Mouse (Mus musculus) heart, adult 8-10 months (tissue): ENCODE results near the gene Bicdl1. TPM values are rescaled to one million over a fixed set of nuclear protein-coding genes. Genes with fewer than 3 reads are reported as not detected.
A peak's percentile ranks its signal among the peaks of the same experiment; 100 is the strongest.
"Not testable (repeated sequence)": the region's sequence is repeated elsewhere in the genome, so short reads cannot be mapped to it uniquely, and the experiment has no call there.

ENCODE experiments used
- DNase-seq: peaks from one replicate; pipeline ENCODE4 v3.0.0; 2022; ENCODE audit warnings: low spot score
- total RNA-seq, 4 experiments: library from RNA; stranded (reverse); gene quantifications; 2 replicates each; pipeline ENCODE4 v1.2.4; 2022

Bicdl1 gene
- total RNA-seq = 1 to 10 TPM; 6.2 to 8.9 (median 8.3) TPM

DNA sequence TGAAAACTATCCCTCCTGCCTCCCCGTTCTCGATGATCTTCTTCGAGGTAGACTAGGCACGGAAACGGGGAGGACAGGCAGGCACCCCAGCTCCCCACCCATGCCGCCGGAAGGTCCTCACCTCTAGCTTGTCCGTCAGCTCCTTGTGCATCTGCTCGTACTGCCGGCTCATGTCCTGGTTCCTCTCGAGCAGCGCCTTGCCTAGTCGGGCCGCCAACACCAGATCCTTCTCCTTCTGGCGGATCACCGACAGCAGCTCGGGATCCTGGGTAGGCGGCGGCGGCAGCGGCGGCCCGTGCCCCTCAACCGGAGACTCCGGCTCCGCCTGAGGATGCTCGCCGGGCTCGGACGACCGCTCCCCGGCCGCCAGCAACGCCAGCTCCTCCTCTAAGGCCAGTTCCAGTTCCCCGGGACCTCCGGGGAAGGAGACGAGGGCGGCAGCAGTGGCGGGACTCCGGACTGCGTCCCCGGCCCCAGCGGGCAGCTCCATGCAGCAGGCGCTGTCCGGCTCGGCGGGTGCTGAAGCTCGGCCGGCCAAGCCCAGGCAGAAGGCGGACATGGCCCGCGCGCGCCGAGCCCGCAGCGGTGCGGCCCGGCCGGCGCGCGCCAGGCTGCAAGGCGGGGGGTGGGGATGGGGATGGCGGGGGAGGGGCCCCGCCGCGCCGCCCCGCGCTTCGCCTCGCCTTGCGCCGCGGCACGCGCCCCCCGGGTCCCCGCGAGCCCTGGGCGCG is at the start of gene Bicdl1:
Bicdl1 (minus strand) TSS at position 621 of the 731 bp plus-strand sequence.
- DNase-seq = peak; percentile 34

DNA sequence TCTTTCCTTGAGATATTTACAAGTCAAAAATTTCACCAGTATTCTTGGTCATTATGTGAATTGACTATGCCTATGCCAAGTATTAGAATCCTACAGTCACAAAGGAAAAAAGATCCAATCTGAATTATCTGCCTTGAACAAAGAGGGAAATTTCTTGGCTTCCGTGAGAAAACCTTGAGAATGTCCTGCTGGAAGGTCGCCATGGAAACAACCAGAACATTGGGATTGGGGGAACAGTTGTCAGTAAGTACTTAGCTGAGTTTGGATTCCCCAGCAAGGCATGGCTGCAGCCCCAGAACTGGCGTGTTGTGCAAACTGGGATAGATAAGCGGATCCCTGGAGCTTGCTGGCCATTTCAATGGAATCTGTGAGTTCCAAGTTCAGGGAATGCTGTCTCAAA is 45.5 kb upstream of the Bicdl1 start:
- no peak for DNase-seq

DNA sequence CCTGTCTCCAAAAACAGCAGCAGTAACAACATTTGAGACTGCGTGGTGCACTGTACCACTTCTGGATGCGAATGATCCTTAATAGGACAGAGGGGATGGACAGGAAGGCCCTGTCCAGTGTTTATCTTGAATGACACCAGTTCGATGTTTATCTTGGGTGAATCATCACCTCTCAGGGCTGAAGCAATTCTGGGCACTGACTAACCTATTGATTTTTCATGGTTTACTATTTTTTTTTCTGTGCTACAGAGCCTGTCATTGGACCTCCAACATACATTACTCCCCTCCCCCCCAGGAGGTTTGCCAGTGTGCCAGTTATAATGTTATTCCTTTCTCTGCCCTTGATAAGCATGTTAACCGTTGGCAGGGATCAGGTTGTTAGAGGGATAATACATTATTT is 43.9 kb upstream of the Bicdl1 start:
- no peak for DNase-seq

DNA sequence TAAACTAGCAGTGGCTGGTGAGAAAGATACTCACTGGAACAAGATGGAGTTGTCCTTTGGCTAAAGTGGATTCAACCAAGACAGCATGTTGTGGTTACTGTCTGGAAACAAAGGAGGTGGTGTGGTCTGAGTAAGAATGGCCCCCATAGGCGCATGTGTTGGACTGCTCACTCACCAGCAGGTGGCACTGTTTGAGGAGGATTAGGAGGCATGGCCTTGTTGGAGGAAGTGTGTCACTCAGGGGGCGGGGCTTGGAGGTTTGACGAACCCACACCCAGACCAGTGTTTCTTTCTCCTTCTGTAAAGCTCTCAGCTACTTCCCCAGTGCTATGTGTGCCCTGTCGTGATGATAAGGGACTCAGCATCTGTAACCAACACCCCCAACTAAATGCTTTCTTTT is 38.6 kb upstream of the Bicdl1 start:
- no peak for DNase-seq

DNA sequence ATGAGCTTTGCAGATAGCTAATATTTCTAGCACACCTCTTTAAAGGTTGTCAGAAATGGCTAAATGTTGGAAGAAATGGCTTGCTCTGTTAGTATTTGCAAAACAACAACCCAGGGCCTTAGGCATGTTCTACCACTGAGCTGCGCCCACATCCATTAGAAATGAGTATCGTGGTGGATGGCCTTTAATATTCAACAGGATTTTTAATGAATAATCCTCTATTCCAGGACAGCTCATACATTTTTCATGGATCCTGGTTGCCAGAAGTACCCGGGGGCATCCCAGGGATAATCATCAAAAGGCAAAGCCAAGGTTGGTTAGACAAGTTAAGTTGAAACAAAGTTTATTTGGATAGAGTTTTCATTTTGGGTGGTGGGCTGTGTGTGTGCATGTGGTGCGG is 37.7 kb upstream of the Bicdl1 start:
- DNase-seq = no peak

DNA sequence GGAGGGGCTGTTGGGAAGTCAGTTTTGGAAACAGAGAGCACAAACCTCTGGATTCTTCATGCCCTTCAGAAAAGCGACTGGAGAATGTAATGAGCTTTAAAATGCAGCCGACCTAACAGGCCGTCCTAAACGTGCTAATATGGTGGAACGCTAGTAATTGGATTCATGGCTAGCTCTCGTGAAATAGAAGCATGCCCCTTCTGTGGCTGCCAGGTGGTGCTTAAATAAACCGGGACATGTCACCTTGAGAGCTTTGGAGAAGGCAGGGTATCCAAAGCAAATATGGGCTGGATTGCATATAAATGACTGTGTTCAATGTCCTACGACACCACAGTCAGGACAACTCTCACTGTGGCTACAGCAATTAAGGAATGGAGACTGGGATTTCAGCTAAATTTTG is 35.4 kb upstream of the Bicdl1 start:
- DNase-seq = no peak

DNA sequence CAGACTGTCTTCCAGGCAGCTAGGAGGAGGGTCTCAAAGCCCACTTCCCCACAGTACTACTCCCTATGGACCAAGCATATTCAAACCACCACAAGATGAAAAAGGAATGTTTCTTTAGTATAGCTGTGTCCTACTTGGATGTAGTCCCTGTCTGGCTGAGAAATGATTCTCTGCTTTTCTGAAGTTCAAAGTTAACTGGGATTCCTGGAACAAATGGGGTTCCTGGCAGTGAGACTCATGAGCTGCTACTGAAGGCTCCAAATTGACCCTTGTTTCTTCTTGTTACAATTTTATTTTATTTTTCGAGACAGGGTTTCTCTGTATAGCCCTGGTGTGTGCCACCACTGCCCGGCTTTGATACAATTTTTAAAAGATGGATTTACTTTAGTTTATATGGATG is 32.6 kb upstream of the Bicdl1 start:
- DNase-seq = no peak

DNA sequence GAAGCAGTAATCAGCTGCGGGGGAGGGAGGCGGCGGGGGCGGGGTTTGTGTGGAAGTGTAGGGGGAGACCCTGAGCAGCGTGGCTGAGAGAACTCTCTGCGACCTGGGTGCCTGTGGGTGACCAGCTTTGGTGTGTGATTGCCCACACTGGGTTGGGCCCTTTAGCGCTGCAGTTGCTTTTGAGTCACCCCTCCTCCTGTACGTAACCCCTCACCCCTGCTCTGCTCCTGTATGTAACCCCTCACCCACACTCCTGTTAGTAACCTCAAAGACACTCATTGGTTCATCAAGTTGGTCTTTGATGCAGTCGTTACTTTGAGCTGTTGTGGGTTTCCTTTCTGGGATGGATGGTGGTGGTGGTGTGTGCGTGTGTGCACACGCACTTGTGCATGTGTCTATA is 29.5 kb upstream of the Bicdl1 start:
- DNase-seq = no peak

DNA sequence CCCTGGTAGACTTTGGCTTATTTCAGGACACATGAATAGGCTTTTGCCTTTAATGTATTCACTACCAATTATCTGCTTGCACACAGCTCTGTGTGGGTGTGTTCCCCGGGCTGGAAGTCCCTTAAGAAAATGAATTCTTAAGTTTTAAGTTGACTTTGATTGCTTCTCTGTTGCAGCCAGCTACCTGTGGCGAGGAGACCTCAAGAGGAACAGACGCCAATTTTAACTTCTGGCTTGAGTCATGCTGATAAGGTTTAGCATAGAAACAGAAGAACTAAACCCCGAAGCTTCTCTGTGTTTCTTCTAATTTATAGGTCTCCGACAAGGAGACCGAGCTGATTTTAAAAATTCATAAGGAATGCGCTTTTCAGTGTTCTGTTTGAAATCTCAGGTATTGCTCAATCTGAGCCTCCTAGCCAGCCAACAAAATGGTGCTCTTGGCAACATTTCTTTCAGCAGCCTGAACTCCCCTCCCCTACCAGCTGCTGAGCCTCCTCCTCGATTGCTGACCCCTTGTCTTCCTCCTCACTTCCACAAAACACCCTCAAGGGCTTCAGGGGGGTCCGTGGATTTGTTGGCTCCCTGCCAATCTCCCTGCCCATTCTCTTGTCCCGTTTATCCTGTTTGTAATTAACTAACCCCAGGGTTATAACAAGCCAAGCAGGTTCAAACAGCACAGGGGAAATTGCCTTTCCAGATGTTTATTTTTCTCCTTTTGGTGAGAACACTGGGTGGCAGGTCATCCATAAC is 27.2 kb upstream of the Bicdl1 start:
- DNase-seq = no peak

DNA sequence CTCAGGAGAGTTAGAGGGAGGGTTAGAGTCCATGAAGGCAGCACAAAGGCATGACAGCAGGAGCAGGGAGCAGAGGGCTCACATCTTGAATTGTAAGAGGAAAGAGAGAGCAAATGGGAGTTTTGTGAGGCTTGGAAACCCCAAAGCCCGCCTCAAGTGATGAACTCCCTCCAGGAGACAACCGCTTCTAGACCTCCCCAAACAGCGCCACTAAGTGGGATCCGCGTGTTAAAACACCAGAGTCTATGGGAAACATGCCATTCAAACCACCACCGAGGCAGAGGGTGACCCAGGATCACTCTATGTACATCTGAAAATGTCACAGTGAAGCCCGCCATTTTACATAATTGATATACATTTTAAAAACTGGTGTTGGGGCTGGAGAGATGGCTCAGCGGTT is 26.1 kb upstream of the Bicdl1 start:
- DNase-seq = no peak

DNA sequence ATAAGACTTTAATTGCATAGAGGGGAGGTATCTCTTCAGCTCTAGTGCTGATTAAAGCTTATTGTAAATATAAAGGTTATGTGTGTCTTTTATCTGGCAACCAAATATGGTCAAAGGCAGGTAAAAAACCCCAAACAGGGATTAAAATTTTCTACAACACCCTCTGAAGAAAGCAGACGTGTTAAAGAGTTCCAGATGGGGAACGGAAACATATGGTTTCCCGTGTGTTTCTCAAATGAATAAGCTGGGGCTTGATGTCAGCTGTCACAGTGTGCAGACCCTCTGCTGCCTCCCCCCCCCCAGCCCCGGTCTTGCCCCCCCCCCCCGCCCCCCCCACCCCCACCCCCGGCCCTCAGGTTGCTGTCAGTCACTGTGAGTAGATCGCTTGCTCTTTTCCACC is 24.1 kb upstream of the Bicdl1 start:
- no peak for DNase-seq

DNA sequence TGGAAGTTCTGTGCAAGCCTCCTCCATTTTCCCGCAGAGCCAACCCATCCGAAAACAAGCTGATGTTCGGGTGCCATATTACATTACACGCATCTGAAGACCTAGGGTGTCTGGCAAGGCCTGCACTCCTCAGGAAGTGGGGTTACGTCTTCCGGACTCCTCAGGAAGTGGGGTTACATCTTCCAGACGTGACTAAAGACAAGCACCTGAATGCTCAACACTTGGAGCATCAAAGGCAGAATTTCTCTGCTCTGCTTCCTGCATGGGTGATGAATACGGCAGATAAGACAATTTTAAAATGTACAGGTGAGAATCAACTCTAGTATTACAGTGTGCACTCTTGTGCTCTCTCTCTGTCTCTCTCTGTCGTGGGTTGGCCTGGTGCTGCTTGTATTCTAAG is 23.4 kb upstream of the Bicdl1 start:
- DNase-seq = no peak

DNA sequence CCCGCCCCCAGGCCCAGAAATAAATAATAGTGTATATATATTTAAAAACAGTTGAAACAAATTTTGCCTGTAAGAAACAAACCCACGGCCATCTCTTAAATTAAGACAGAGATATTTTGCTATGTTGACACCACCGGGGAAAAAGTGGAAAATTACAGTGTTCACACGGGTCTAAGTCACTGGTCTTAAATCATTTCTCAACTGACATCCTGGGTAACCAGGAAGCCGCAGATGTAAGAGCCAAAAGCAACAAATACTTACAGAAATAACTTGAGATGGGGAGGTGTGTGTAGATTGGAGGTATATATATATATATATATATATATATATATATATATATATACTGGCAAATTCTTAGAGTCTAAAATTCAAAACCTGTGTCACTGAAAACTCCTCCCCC is 21.5 kb upstream of the Bicdl1 start:
- DNase-seq = no peak

DNA sequence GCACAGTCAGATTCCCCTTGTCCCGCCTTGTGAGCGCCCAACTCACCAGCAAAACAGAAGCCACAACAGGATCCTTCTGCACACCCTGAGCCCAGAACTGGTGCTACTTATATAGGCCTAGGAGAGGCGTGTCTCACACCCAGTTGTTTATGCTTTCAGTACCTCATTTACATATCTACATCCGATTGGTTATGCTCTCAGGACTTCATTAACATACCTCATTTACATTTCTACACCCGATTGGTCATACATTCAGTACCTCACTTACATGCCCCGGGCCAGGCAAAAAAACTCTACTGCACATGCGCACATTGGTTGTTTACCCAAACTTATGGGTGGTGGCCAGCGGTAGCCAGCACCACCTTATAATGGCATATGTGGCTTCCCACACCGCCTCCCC is 20.5 kb upstream of the Bicdl1 start:
- DNase-seq = not testable (repeated sequence)

DNA sequence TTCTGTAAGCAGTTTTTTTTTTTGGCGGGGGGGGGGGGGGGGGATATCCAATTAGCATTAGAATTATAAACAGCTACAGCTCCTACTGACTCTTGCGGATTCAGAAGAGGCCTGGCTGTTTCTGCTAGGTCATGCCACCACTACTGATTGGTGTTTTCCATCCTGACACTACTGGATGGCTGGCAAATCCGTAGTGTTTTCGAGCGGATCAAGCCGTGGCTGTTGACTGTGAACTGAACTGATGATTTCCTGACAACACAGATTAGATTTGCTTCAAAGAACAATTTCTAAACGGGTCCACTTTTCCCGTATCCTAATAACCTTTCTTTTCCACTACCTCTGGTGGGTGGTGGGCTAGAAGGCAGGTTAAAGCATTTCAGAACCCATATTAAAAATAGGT is 16.9 kb upstream of the Bicdl1 start:
- no peak for DNase-seq

DNA sequence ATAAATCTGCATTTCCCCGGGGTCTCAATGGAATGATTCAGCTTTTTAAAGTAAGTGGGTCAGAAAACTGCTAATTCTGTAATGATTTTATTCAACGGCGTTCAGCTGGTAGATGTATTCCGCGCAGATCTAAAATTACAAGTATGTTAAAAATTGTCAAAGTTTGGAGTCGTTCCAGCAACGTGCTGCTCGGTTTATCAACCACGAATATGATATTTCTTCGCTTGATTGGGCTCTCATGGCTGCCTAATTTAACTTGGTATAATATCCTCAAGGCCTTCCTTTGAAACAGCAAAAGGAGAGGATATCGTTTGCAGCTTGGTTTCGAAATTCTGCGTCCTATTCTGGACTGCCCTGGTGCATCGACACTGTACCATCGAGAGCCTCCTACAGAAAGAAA is 13.9 kb upstream of the Bicdl1 start:
- DNase-seq = no peak

DNA sequence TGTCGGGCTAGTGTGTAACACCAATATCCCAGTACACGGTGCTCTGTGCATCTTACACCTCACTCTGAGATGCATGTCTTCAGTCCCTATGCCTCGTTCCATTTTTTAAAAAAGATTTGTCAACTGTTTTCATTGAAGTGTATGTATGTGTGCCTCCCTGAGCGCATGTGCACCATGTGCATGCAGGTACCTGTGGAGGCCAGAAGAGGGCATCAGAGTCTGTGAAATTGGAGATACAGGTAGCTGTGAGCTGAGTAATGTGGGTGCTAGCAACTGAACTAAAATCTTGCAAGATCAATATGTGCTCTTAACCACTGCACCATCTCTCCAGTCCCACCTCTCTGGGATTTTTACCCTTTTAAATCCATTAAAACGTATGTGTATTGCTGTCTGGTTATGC is 6.6 kb upstream of the Bicdl1 start:
- no peak for DNase-seq

DNA sequence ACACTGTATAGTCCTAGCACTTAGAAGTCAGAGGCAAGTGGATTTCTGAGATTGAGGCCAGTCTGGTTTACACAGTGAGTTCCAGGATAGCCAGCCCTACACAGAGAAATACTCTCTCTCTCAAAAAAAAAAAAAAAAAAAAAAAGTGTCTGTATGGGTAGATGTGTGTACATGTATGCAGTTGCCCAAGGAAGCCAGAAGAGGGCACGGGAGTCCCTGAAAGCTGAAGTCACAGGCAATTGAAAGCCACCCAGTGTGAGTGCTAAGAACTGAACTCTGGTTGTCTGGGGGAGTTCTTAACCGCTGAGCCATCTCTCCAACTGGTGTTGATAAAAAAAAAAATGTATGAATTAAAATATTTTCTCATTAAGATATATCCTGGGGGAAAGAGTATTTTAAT is 3.1 kb upstream of the Bicdl1 start:
- no peak for DNase-seq

DNA sequence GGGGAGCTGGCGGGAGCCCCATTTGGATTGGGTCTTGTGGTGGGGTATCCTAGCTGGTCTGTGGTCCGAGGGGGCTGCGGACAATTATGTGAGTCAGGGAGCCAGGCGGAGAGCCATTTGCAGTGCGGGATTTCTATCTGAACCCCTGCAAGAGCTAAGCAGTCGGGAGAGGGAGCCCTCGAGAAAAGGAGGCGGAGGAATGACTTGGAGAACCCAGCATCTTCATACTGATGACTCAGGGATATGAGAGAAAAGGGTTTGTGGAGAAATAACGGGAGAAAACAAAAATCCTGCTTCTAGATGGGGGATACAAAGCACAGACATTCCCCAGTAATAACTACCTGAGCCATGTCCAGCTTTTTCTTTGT is 1.4 kb upstream of the Bicdl1 start:
- DNase-seq = peak; percentile 11

DNA sequence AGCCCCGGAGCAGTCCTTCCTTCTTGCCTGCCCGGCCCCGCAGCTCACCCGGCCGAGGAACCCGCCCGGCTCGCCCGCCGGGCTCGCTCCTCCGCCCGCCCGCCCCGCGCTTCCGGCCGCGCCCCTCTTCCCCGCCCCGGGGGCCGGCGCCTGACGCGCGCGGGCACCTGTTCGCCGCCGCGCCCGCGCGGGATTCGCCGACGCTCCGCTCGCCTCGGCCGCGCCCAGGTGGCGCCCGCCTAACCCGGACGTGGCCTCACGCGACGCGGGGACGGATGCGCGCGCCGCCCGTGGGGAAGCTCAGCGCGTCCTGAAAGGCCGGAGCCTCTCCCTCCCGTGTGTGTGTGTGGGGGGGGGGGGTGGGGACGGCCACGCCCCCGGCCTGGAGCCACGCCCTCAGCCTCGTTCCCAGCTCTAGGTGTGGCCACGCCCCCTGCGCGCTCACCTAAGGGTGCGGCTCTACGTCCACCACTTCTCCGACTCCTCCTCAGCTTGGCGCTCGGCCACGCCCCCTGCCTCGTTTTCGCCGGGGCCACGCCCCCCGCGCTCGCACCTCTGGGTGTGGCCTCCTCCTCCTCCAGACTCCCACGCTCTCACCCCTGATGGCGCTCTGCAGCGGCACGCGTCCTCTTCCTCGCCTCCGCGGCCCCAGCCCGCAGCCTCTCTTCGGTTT is 891 bp upstream of the Bicdl1 start:
- DNase-seq = peak; percentile 7

DNA sequence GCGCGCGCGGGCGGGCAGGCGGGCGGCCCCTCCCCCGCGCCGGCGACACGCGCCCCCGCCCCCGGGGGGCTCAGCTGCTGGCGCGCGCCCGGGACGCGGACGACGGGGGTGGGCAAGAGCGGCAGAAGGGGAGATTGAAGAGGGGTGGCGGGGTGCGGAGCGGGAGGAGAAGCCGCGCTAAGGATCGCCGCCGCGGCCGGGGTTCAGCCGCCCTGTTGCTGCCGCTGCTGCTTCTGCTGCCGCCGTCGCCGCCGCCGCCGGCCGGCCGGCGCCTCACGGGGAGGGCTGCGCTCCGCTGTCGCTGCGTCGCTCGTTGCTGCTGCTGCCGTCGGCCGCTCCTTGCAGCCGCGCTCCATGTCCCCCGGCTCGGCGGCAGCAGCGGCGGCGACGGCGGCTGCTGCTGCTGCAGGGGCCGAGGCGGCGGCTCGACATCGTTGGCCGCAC is 333 bp upstream of the Bicdl1 start:
- DNase-seq = no peak

DNA sequence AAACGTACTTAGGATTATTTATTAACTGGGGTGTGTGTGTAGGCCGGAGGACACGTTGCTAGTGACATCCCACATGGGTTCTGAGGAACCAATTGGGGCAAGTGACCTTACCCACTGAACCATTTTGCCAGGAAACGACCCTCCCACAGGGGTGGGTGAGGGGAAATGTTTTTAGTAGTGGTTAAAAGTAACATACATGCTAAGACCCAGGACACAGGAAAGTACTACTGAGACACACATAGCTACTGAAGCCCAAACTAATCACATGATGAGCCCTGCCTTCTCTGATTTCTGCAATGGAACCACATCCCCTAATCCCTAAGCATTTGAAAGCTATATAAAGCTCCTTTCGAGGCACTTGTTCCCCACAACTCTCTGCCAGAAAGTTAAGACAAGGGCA is 1.1 kb downstream of the Bicdl1 start:
- DNase-seq = no peak

DNA sequence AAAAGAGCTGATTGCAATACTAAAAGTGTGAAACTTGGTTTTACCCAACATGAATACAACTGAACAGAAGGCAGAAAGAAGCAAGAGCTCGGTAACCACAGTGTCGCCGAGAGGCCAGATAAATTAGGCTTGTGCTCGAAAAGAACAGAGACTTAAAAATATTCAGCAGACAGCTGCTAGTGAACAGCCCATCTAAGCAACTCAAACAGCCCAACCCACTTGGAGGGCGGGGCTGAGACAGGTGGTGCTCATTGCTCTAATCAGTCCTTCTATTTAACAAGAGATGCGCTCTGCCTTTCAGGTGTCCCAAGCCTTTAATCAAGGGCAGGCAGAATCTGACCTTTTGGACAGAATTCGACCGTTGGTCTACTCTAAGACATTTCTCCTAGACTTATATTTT is 4.8 kb downstream of the Bicdl1 start:
- DNase-seq = no peak
